Mouse (Mus musculus) heart, embryonic 11.5 days (tissue): ENCODE measurements around the gene Nelfcd. TPM values are rescaled to one million over a fixed set of nuclear protein-coding genes. Genes with fewer than 3 reads are reported as not detected.
A peak's percentile ranks its signal among the peaks of the same experiment; 100 is the strongest.

Experiments
- ATAC-seq: fragments of 200-750 bp; cut with Nextera tagmentation; replicated peaks from 2 replicates; pipeline ENCODE4 v1.8.0; 2017; ENCODE audit warnings: moderate library complexity; ENCODE audit not compliant: insufficient number of reproducible peaks, low FRiP score, low TSS enrichment
- H3K27ac ChIP-seq: fragments of 300-500 bp; sonication (generic); 2 replicates; pipeline ENCODE4 v1.5.1; 2014; ENCODE audit warnings: mild to moderate bottlenecking, low read depth, low read length
- H3K27me3 ChIP-seq: fragments of 300-500 bp; sonication (generic); 2 replicates; pipeline ENCODE4 v1.6.1; 2014; ENCODE audit warnings: mild to moderate bottlenecking, low read length, mixed read lengths; ENCODE audit not compliant: control insufficient read depth, insufficient read depth
- H3K36me3 ChIP-seq: fragments of 300-500 bp; sonication (generic); 2 replicates; pipeline ENCODE4 v1.6.1; 2014; ENCODE audit warnings: mild to moderate bottlenecking, low read length, moderate library complexity, mixed read lengths; ENCODE audit not compliant: control insufficient read depth, insufficient read depth
- H3K4me1 ChIP-seq: fragments of 300-500 bp; sonication (generic); 2 replicates; pipeline ENCODE4 v1.6.1; 2014; ENCODE audit warnings: low read length; ENCODE audit not compliant: control insufficient read depth, insufficient read depth
- H3K4me2 ChIP-seq: fragments of 300-500 bp; sonication (generic); 2 replicates; pipeline ENCODE4 v1.6.1; 2014; ENCODE audit warnings: mild to moderate bottlenecking, moderate library complexity
- H3K4me3 ChIP-seq: fragments of 300-500 bp; sonication (generic); 2 replicates; pipeline ENCODE4 v1.5.1; 2014; ENCODE audit warnings: low read depth, low read length
- H3K9ac ChIP-seq: fragments of 300-500 bp; sonication (generic); 2 replicates; pipeline ENCODE4 v1.6.1; 2014; ENCODE audit warnings: mild to moderate bottlenecking, low read depth, low read length, moderate library complexity
- H3K9me3 ChIP-seq: fragments of 300-500 bp; sonication (generic); replicated peaks from 2 replicates; pipeline ENCODE4 v1.6.1; 2016; ENCODE audit warnings: low read length; ENCODE audit not compliant: control insufficient read depth
- WGBS: fragments of 180-500 bp; shearing (Covaris S2); extraction: QIAGEN DNeasy Blood & Tissue Kit; methylation state at CpG from one replicate; pipeline ENCODE4 v1.1.7; 2014; ENCODE audit not compliant: insufficient replicate concordance; 5-methylcytosine and 5-hydroxymethylcytosine counted together
- polyA plus RNA-seq: library from polyadenylated mRNA; unstranded; fragments of >200 nt; fragmentation: Nextera tagmentation; extraction: Ambion mirVana; gene quantifications from 2 replicates; pipeline ENCODE4 v1.2.1, GENCODE M21; 2014

Gene Nelfcd
- 99.5 and 101 TPM in 2 replicates for polyA plus RNA-seq

DNA sequence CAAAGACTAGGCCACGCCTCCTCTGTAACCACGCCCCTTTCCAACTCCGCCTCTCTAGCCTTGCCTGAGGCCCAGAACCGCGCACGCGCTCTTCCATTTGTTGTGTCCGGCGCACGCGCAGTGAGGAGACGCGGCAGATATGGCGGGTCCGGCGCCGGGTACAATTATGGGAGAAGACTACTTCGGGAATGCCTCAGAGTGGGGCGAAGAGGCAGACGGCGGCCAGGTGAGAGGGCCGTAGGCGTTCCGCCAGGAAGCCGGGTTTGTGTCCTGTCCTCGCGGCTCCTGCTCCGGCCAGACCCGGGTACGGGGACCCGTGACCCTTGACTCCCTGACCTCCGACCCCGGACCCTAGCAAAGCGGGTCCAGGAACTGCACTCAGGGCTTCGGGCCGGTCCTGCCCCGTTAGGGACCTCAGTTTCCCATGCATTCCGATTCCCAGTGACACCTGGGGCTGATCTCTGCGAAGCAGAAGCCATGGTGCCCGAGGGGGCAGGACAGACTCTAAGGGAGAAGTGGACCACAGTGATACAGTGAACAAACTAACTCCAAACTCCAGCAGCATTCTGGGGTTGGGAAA lies at the start of gene Nelfcd:
Nelfcd (plus strand) TSS at position 74 of the 580 bp plus-strand sequence.
- peak within 1 kb of the TSS; percentile 83 for H3K4me3 ChIP-seq
- H3K9me3 ChIP-seq: no peaks in the 10 kb centered on the region
- no peaks in the 10 kb centered on the region for H3K36me3 ChIP-seq
- H3K9ac ChIP-seq: peak within 1 kb of the TSS; percentile 92
- peak; percentile 95 for ATAC-seq
- WGBS: under 1% methylated on average over 40 of the region's 40 CpGs
- no peaks in the 10 kb centered on the region for H3K27me3 ChIP-seq
- H3K27ac ChIP-seq: no peak within 1 kb of the TSS
- H3K4me2 ChIP-seq: peak within 1 kb of the TSS; percentile 70
- H3K4me1 ChIP-seq: peaks cover 5% of the 10 kb centered on the region

DNA sequence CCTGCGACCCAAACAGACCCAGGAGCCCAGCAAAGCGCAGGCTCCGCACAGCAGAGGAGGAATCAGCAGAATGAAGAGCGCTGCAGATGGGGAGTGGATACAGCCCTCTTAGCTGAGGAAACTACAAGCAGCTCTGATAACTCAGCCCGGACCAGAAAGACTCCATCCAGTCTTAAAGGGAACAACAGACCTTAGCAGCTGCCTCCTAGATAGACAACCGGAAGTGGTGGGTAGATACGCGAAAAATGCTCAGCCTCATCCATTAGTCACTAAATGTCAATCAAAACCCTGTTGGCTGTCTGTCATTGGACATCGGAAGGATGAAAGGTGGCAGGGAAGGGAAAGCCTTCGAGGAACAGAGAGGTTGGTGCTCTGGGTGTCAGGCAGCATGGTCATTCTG lies 49.0 kb upstream of the Nelfcd start:
- 74% methylated on average over 10 of the region's 10 CpGs for WGBS
- Histone ChIP-seq H3K27me3 (no peaks in the 10 kb centered on the region), H3K27ac (no peak overlapping the region), H3K4me1 (no peaks in the 10 kb centered on the region), H3K9me3 (no peaks in the 10 kb centered on the region), H3K4me3 (no peak overlapping the region), H3K4me2 (no peak overlapping the region), H3K9ac (no peak overlapping the region), H3K36me3 (no peaks in the 10 kb centered on the region)
- no peak for ATAC-seq

DNA sequence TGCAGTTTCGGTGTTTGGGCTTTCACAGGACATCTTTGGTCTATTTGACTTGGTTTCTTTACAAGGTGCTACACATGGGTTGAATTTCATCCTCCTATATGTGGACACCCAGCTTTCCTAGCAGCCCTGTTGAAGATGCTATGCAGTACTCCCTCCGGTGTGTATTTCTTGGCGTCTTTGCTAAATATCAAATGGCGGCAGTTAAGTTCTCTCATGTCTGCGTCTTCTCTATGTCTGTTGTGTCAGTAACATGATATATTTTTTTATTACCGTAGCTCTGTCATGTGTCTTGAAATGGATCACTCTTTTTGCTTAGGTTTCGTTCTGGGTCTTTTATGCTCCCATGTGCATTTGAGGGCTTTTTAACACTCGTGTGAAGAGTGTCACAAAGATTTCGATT lies 34.6 kb upstream of the Nelfcd start:
- Histone ChIP-seq H3K9me3 (no peaks in the 10 kb centered on the region), H3K27me3 (no peaks in the 10 kb centered on the region), H3K27ac (no peak overlapping the region), H3K4me1 (no peaks in the 10 kb centered on the region), H3K4me2 (no peak overlapping the region), H3K9ac (no peak overlapping the region), H3K4me3 (no peak overlapping the region), H3K36me3 (no peaks in the 10 kb centered on the region)
- ATAC-seq: no peak
- 85% methylated on average over 9 of the region's 9 CpGs for WGBS

DNA sequence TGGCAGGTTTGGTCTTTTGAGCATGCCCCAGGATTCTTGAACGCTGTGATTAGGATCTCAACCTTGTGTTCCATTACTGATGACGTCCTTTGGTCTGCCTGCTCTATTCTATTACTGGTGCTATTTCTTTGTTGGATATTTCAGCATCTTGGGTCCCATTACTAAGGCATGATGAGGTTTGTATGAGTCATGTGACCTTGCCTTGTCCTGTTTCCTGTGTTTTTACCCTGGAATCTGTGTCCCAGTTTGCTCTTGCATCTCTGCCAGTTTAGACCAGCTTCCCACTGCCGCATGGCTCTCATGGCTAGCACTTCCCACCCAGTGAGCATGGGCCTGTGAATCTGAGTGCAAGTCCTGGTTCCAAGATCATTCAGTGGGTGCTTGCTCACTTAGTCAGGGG lies 23.7 kb upstream of the Nelfcd start:
- H3K9me3 ChIP-seq: no peaks in the 10 kb centered on the region
- 84% methylated on average over 3 of the region's 3 CpGs for WGBS
- H3K4me2 ChIP-seq: no peak overlapping the region
- no peak overlapping the region for H3K4me3 ChIP-seq
- no peak overlapping the region for H3K9ac ChIP-seq
- ATAC-seq: no peak
- no peaks in the 10 kb centered on the region for H3K36me3 ChIP-seq
- no peak overlapping the region for H3K27ac ChIP-seq
- no peaks in the 10 kb centered on the region for H3K4me1 ChIP-seq
- no peaks in the 10 kb centered on the region for H3K27me3 ChIP-seq

DNA sequence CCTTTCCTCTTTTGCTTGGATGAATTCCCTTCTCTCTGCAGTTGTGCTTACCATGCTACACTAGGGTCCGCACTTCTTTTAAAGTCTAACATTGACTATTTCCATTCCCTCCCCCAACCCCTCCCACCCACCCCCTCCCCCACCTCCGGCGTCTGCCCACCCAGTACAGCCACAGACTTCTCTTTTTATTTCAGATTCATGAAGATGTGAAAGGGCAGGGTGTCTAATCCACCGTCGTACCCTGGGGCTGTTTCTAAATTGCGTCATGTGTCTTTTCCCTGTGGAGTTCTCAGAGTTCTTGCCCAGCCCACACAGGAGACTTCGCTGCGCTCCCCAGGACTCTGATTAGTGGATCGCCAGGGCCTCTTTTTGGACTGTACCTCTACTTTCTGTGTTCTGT lies 23.1 kb upstream of the Nelfcd start:
- ATAC-seq: no peak
- Histone ChIP-seq H3K36me3 (no peaks in the 10 kb centered on the region), H3K4me2 (no peak overlapping the region), H3K27me3 (no peaks in the 10 kb centered on the region), H3K4me1 (no peaks in the 10 kb centered on the region), H3K27ac (no peak overlapping the region), H3K9me3 (no peaks in the 10 kb centered on the region), H3K9ac (no peak overlapping the region), H3K4me3 (no peak overlapping the region)
- WGBS: 76% methylated on average over 9 of the region's 9 CpGs

DNA sequence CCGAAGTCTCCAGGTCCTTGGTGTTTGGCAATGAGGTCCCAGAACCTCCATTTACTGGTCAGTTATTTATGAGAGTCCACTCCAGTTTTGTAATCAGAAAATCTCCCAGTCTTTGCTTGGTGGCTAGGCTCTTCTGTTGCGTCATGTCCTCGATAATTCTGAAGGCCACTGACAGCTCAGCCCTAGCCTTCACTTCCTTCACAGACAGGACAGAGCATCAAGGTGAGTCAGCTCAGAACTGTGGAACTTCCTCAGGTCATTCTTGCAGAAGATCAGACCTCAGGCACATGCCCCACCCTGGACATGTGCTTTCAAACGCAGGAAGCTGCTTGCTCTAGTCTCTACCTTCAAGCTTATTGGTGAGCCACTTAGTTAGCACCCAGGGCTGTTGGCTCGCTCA lies 22.2 kb upstream of the Nelfcd start:
- H3K9ac ChIP-seq: no peak overlapping the region
- H3K27me3 ChIP-seq: no peaks in the 10 kb centered on the region
- no peak overlapping the region for H3K4me2 ChIP-seq
- no peak for ATAC-seq
- no peak overlapping the region for H3K27ac ChIP-seq
- H3K9me3 ChIP-seq: no peaks in the 10 kb centered on the region
- H3K4me3 ChIP-seq: no peak overlapping the region
- 62% methylated on average over 5 of the region's 5 CpGs for WGBS
- H3K4me1 ChIP-seq: no peaks in the 10 kb centered on the region
- H3K36me3 ChIP-seq: no peaks in the 10 kb centered on the region

DNA sequence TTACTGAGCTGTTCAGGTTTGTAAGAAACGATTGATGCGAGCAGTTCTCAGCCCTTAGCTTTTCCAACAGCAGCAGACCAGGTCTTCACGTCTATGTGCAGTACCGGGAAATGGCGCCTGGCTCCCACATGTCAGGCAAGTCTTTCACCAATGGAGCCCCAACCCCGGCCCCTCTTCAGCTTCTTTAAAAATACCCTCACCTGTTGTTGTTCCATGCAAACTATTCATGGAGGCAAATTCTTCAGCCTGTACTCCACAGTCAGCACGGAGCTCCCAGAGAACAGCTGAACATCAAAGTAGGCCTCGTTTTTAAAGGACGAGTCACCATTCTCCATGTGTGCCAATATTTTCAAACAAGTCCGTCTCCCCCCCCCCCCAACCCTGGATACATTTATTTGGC lies 19.0 kb upstream of the Nelfcd start:
- Histone ChIP-seq H3K4me2 (no peak overlapping the region), H3K4me1 (no peaks in the 10 kb centered on the region), H3K4me3 (no peak overlapping the region), H3K9me3 (no peaks in the 10 kb centered on the region), H3K27me3 (no peaks in the 10 kb centered on the region), H3K27ac (no peak overlapping the region), H3K36me3 (no peaks in the 10 kb centered on the region), H3K9ac (no peak overlapping the region)
- no peak for ATAC-seq
- WGBS: 85% methylated on average over 10 of the region's 10 CpGs

DNA sequence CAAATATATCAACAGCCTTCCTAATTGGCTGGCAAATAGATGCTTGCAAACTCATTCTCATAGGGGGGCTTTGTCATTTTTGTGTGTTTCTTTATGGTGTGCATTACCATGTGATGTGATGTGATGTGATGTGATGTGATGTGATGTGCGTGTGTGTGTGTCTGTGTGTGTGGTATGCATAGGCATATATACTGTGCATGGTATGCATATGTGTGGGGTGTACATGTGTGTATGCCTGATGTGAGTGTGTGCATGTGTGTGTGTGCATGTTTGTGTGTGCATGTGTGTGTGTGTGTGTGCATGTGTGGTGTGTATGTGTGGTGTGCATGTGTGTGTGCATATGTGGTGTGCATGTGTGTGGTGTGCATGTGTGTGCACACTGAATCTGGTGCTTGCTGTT lies 18.5 kb upstream of the Nelfcd start:
- Histone ChIP-seq H3K36me3 (no peaks in the 10 kb centered on the region), H3K4me1 (no peaks in the 10 kb centered on the region), H3K27me3 (no peaks in the 10 kb centered on the region), H3K9ac (no peak overlapping the region), H3K27ac (no peak overlapping the region), H3K9me3 (no peaks in the 10 kb centered on the region), H3K4me2 (no peak overlapping the region), H3K4me3 (no peak overlapping the region)
- WGBS: 87% methylated on average over 1 of the region's 1 CpGs
- no peak for ATAC-seq

DNA sequence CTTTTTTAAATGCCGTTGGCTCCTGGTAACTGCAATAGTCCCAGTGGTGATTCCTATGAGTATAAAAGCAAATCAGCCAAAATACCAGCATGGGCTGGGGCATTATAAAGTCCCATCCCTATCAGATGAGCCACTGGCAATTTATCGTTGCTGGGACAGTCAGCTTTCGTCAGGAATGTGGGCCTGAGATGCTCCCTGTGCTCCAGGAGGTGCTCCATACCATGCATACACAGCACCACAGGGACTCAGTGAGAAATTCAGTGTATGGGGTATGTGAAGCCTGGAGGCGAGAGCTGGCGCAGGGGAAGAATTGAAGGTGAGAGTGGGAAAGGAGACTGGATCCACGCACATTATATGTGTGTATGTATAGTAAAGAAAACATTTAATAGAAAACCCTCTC lies 17.7 kb upstream of the Nelfcd start:
- no peaks in the 10 kb centered on the region for H3K4me1 ChIP-seq
- no peaks in the 10 kb centered on the region for H3K27me3 ChIP-seq
- no peak overlapping the region for H3K9ac ChIP-seq
- no peaks in the 10 kb centered on the region for H3K36me3 ChIP-seq
- H3K9me3 ChIP-seq: no peaks in the 10 kb centered on the region
- ATAC-seq: no peak
- H3K4me3 ChIP-seq: no peak overlapping the region
- 81% methylated on average over 6 of the region's 6 CpGs for WGBS
- no peak overlapping the region for H3K4me2 ChIP-seq
- H3K27ac ChIP-seq: no peak overlapping the region
